Mouse (Mus musculus) liver, embryonic 14.5 days (tissue): ENCODE results near the gene Gm45799.

Experiments used
- CTCF ChIP-seq: IDR thresholded peaks from 2 replicates; pipeline ENCODE4 v1.5.1; 2016; ENCODE audit warnings: antibody characterized with exemption, low read depth, control low read depth
- EP300 ChIP-seq: IDR thresholded peaks from 2 replicates; pipeline ENCODE4 v1.6.1; 2016; ENCODE audit warnings: antibody characterized with exemption, low read depth

DNA sequence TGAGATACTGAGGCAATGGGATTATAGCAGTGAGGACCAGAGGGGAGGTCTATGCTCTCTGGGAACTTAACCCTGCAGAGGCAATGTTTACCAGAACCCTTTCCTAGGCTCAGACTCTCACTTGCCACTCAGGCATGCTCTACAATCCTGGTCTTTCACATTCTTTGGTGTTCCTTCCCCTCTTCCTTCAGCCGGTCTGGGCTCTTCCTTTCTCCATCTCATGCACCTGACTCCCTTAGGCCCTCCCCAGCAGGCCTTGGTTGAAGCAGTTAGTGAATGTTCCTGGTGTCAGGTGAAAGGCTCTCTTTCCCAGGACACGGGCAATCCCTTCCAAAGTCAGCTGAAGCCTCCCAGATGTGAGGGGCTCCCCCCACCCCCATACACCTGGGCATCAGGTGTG lies 596 bp upstream of the Gm45799 start, which contains the start of gene Timm10b:
- TF ChIP-seq EP300 (no peak), CTCF (no peak)
